Mouse (Mus musculus) small intestine, adult 2 months (tissue): ENCODE measurements around the gene Gm6902. TPM values are rescaled to one million over a fixed set of nuclear protein-coding genes. Genes with fewer than 3 reads are reported as not detected.
"Not testable (repeated sequence)": the region's sequence is repeated elsewhere in the genome, so short reads cannot be mapped to it uniquely, and the experiment has no call there.

Source experiments
- H3K27ac ChIP-seq: fragments of 200-500 bp; 2 replicates; pipeline ENCODE4 v1.5.1; 2012; ENCODE audit warnings: low read depth, low read length, control low read depth, inconsistent platforms; ENCODE audit not compliant: insufficient read depth
- H3K27me3 ChIP-seq: fragments of 200-500 bp; 2 replicates; pipeline ENCODE4 v1.6.1; 2012; ENCODE audit warnings: mild to moderate bottlenecking, moderate library complexity, low read length, inconsistent platforms; ENCODE audit not compliant: control insufficient read depth, insufficient read depth
- H3K36me3 ChIP-seq: fragments of 200-500 bp; 2 replicates; pipeline ENCODE4 v1.6.1; 2012; ENCODE audit warnings: mild to moderate bottlenecking, low read length, control low read depth, inconsistent platforms; ENCODE audit not compliant: control insufficient read depth, insufficient read depth
- H3K4me1 ChIP-seq: fragments of 200-500 bp; 2 replicates; pipeline ENCODE4 v1.6.1; 2012; ENCODE audit warnings: low read length, inconsistent platforms, mixed read lengths; ENCODE audit not compliant: control insufficient read depth, insufficient read depth, insufficient read length
- H3K4me3 ChIP-seq: fragments of 200-500 bp; 2 replicates; pipeline ENCODE4 v1.5.1; 2012; ENCODE audit warnings: low read depth, mild to moderate bottlenecking, control low read depth, inconsistent platforms, low read length, moderate library complexity
- WGBS: fragments of 180-500 bp; shearing (Covaris S2); methylation state at CpG from one replicate; pipeline ENCODE4 v1.1.7; 2018; 5-methylcytosine and 5-hydroxymethylcytosine counted together
- polyA plus RNA-seq: library from polyadenylated mRNA; depleted of rRNA; stranded (reverse); fragments of >200 nt; gene quantifications from 2 replicates; pipeline ENCODE4 v1.2.3, GENCODE M21; 2012; rRNA removed

The Gm6902 gene
- not detected in 2 replicates for polyA plus RNA-seq

DNA sequence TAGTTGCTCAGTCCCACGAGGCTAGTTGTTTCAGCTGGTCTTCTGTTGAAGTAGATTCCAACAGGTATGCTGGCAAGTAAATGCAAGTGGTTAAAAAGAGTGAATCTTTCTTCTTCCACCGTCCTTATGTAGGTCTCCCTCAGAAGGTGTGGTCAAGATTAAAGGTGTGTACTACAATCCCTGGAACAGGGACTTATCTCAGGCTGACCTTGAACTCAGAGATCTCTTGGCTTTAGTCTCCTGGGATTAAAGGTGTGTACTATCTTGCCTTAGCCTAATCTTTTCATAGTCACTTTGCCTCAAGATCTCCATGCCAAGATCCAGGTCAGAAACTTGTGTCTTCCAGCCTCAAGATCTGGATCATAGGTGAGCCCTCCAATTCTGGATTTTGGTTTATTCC is at the start of gene Gm6902:
Gene Gm6902, minus strand, starts transcription at position 101 of the 400 bp plus-strand sequence.
- not testable (repeated sequence) for H3K27ac ChIP-seq, H3K36me3 ChIP-seq, H3K4me3 ChIP-seq, H3K4me1 ChIP-seq, H3K27me3 ChIP-seq
- WGBS, result no CpG with 5 or more reads among the region's 2 CpGs

DNA sequence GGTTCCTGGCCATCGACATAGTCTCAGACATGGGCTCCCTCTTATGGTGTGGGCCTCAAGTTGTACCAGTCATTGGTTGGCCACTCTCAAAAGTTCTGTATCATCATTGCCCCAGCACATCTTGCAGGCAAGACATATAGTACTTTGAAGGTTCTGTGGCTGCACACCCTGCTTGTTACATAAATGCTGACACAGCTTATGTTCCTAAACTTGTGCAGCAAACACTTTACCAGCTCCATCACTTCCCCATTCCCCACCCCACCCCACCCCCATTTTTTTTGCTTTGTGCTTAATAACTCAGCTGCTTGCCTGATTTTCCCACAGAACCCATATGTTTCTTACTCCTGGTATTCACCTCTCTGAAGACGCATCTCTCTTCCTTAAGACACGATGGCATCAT is 22.2 kb upstream of the Gm6902 start, which contains the start of gene Nlrp4e:
Gene Nlrp4e, plus strand, starts transcription at position 301 of the 400 bp plus-strand sequence.
- H3K27ac ChIP-seq, H3K4me1 ChIP-seq, H3K27me3 ChIP-seq, H3K4me3 ChIP-seq, H3K36me3 ChIP-seq: not testable (repeated sequence)
- WGBS, result 78% methylated on average over 3 of the region's 3 CpGs

DNA sequence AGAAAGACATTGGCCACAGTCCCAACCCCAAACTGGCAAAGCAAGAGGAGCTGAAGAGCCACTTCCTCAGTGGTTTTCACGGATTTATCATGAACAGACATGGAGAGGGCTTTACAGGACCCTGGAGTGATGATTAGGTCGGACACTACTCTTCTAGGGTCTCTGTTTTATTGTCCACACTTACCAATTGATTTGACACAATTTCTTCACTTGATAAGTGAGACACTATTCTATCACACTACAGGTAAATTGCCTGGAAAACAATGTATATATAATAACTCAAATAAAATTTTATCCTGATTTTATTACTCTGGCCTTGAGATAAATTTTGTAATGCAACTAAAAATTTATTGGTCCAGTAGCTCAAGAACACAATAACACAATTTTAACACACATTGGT is 27.1 kb downstream of the Gm6902 start, which contains the start of gene Vmn1r166:
Gene Vmn1r166, minus strand, starts transcription at position 101 of the 400 bp plus-strand sequence.
- not testable (repeated sequence) for H3K27me3 ChIP-seq, H3K4me3 ChIP-seq, H3K4me1 ChIP-seq, H3K36me3 ChIP-seq, H3K27ac ChIP-seq
- no CpG with 5 or more reads among the region's 2 CpGs for WGBS

Other genes with a start within 250 kb of the Gm6902 start
- gene Vmn1r163, start 223.4 kb downstream of the Gm6902 start, polyA plus RNA-seq, result not detected in 2 replicates
- gene Gm8720, start 211.4 kb downstream of the Gm6902 start, polyA plus RNA-seq, result not detected in 2 replicates
- not detected in 2 replicates for gene Gm10662, start 134.4 kb downstream of the Gm6902 start, polyA plus RNA-seq
- not detected in 2 replicates for gene Vmn1r165, start 61.6 kb downstream of the Gm6902 start, polyA plus RNA-seq
- not detected in 2 replicates for gene Vmn1r166, start 27.2 kb downstream of the Gm6902 start, polyA plus RNA-seq
- not detected in 2 replicates for gene Nlrp4e, start 22.3 kb upstream of the Gm6902 start, polyA plus RNA-seq
- gene Nlrp5, start 107.0 kb upstream of the Gm6902 start, polyA plus RNA-seq, result not detected in 2 replicates
- not detected in 2 replicates for gene Vmn1r167, start 228.3 kb upstream of the Gm6902 start, polyA plus RNA-seq